Mouse (Mus musculus) limb, embryonic 14.5 days (tissue): ENCODE results near the gene Megf6. TPM values are rescaled to one million over a fixed set of nuclear protein-coding genes. Genes with fewer than 3 reads are reported as not detected.
A peak's percentile ranks its signal among the peaks of the same experiment; 100 is the strongest.

ENCODE experiments used
- ATAC-seq: fragments of 200-750 bp; cut with Nextera tagmentation; 2 replicates; pipeline ENCODE4 v1.8.0; 2017; ENCODE audit warnings: low read depth, moderate number of reproducible peaks, moderate TSS enrichment; ENCODE audit not compliant: low FRiP score
- DNase-seq: peaks from one replicate; pipeline ENCODE4 v3.0.0-alpha.2; 2015; ENCODE audit warnings: low spot score
- H3K27ac ChIP-seq: fragments of 300-500 bp; sonication (generic); replicated peaks from 2 replicates; pipeline ENCODE4 v1.5.1; 2014; ENCODE audit warnings: low read depth, mild to moderate bottlenecking, low read length, moderate library complexity, mixed read lengths
- H3K27me3 ChIP-seq: fragments of 300-500 bp; sonication (generic); 2 replicates; pipeline ENCODE4 v1.6.1; 2014; ENCODE audit warnings: low read length, mixed read lengths; ENCODE audit not compliant: control insufficient read depth, insufficient read depth
- H3K36me3 ChIP-seq: fragments of 300-500 bp; sonication (generic); 2 replicates; pipeline ENCODE4 v1.6.1; 2014; ENCODE audit warnings: mild to moderate bottlenecking, low read length, moderate library complexity, mixed read lengths; ENCODE audit not compliant: control insufficient read depth, insufficient read depth
- H3K4me1 ChIP-seq: fragments of 300-500 bp; sonication (generic); 2 replicates; pipeline ENCODE4 v1.6.1; 2014; ENCODE audit warnings: antibody characterized with exemption, low read length, mixed read lengths; ENCODE audit not compliant: control insufficient read depth, insufficient read depth
- H3K4me2 ChIP-seq: fragments of 300-500 bp; sonication (generic); replicated peaks from 2 replicates; pipeline ENCODE4 v1.6.1; 2014; ENCODE audit warnings: low read depth, mild to moderate bottlenecking, low read length, moderate library complexity; ENCODE audit not compliant: severe bottlenecking
- H3K4me3 ChIP-seq: fragments of 300-500 bp; sonication (generic); replicated peaks from 2 replicates; pipeline ENCODE4 v1.5.1; 2014; ENCODE audit warnings: low read length
- H3K9ac ChIP-seq: fragments of 300-500 bp; sonication (generic); 2 replicates; pipeline ENCODE4 v1.6.1; 2014; ENCODE audit warnings: mild to moderate bottlenecking, low read depth, low read length, moderate library complexity; ENCODE audit not compliant: severe bottlenecking
- H3K9me3 ChIP-seq: fragments of 300-500 bp; sonication (generic); 2 replicates; pipeline ENCODE4 v1.6.1; 2016; ENCODE audit warnings: low read length; ENCODE audit not compliant: control insufficient read depth
- POLR2A ChIP-seq: fragments of 200-500 bp; IDR thresholded peaks from 2 replicates; pipeline ENCODE4 v1.8.0; 2012; ENCODE audit warnings: inconsistent platforms, mild to moderate bottlenecking, moderate library complexity, borderline replicate concordance; ENCODE audit not compliant: insufficient read depth, insufficient read length; ENCODE audit errors: extremely low read depth
- WGBS: fragments of 180-500 bp; shearing (Covaris S2); extraction: QIAGEN DNeasy Blood & Tissue Kit; methylation state at CpG from one replicate; pipeline ENCODE4 v1.1.7; 2014; 5-methylcytosine and 5-hydroxymethylcytosine counted together
- polyA plus RNA-seq, 2 experiments: library from polyadenylated mRNA; depleted of rRNA in 1 of 2; stranded (reverse) in 1 of 2; unstranded in 1 of 2; fragments of >200 nt; fragmentation: Nextera tagmentation in 1 of 2; extraction: Ambion mirVana in 1 of 2; gene quantifications; 2 replicates each; pipeline versions ENCODE4 v1.2.1 to v1.2.3; 2012 to 2014

The Megf6 gene
- polyA plus RNA-seq, 2 experiments, result 81.1 to 99.9 TPM

- H3K27me3 ChIP-seq, result peaks cover 47% of the 10 kb centered on the region
- peak within 1 kb of the TSS; percentile 47 for H3K4me3 ChIP-seq
- no peak for DNase-seq
- no peaks in the 10 kb centered on the region for H3K9me3 ChIP-seq
- H3K27ac ChIP-seq, result no peak within 1 kb of the TSS
- ATAC-seq, result no peak
- H3K36me3 ChIP-seq, result no peaks in the 10 kb centered on the region
- H3K9ac ChIP-seq, result peak within 1 kb of the TSS; percentile 53
- TF ChIP-seq POLR2A, result no peak
- peak within 1 kb of the TSS; percentile 91 for H3K4me2 ChIP-seq
- WGBS, result no CpG with 5 or more reads among the region's 4 CpGs
- peaks cover 15% of the 10 kb centered on the region; the same call in 1 of the 2 replicates for H3K4me1 ChIP-seq
Observed at GRCm38 (mm10) chr4:154140182-154140212, 30.5 kb upstream of the Megf6 start, which contains the start of gene Trp73. Gene Trp73 (minus strand): TSS chr4:154140208.

GRCm38 (mm10) chr4:154140213-154141008, 30.1 kb upstream of the Megf6 start:
- 2% methylated on average over 41 of the region's 46 CpGs for WGBS
- DNase-seq, result no peak
- no peak for ATAC-seq

GRCm38 (mm10) chr4:154141009-154141867, 29.3 kb upstream of the Megf6 start:
- 2% methylated on average over 42 of the region's 42 CpGs for WGBS
- H3K27me3 ChIP-seq, result peaks cover 47% of the 10 kb centered on the region
- H3K9ac ChIP-seq, result no peak overlapping the region; the same call in 1 of the 2 replicates
- H3K36me3 ChIP-seq, result peaks cover 1% of the 10 kb centered on the region; the same call in 1 of the 2 replicates
- no peak overlapping the region for H3K27ac ChIP-seq
- peak overlapping the region; percentile 3; the same call in 1 of the 2 replicates for H3K4me3 ChIP-seq
- no peak for ATAC-seq
- no peaks in the 10 kb centered on the region for H3K9me3 ChIP-seq
- no peak for TF ChIP-seq POLR2A
- H3K4me1 ChIP-seq, result peaks cover 15% of the 10 kb centered on the region; the same call in 1 of the 2 replicates
- no peak for DNase-seq
- H3K4me2 ChIP-seq, result no peak overlapping the region

More at GRCm38 (mm10) chr4:154140213-154141008, 30.1 kb upstream of the Megf6 start:
- no peak overlapping the region for H3K27ac ChIP-seq
- no peaks in the 10 kb centered on the region for H3K9me3 ChIP-seq
- no peaks in the 10 kb centered on the region for H3K36me3 ChIP-seq
- H3K4me1 ChIP-seq, result peaks cover 15% of the 10 kb centered on the region; the same call in 1 of the 2 replicates
- H3K9ac ChIP-seq, result peak overlapping the region; percentile 53
- H3K27me3 ChIP-seq, result peaks cover 47% of the 10 kb centered on the region
- TF ChIP-seq POLR2A, result no peak
- peak overlapping the region; percentile 91 for H3K4me2 ChIP-seq
- H3K4me3 ChIP-seq, result peak overlapping the region; percentile 47

GRCm38 (mm10) chr4:154142211-154143040, 28.1 kb upstream of the Megf6 start, which contains the start of gene Wrap73:
Gene Wrap73 (plus strand): TSS chr4:154142372.
- H3K4me2 ChIP-seq, result peak within 1 kb of the TSS; percentile 83
- H3K4me3 ChIP-seq, result peak within 1 kb of the TSS; percentile 64
- H3K27me3 ChIP-seq, result peaks cover 43% of the 10 kb centered on the region
- H3K27ac ChIP-seq, result peak within 1 kb of the TSS; percentile 63
- ATAC-seq (peak; percentile 97), DNase-seq (peak; percentile 90)
- H3K9ac ChIP-seq, result peak within 1 kb of the TSS; percentile 68
- H3K4me1 ChIP-seq, result peaks cover 15% of the 10 kb centered on the region; the same call in 1 of the 2 replicates
- WGBS, result 3% methylated on average over 49 of the region's 49 CpGs
- 0 out of 2 replicates have a peak, but pooled peaks have one; percentile 40 for TF ChIP-seq POLR2A
- H3K9me3 ChIP-seq, result no peaks in the 10 kb centered on the region
- H3K36me3 ChIP-seq, result peaks cover 9% of the 10 kb centered on the region; the same call in 1 of the 2 replicates
